Mouse (Mus musculus): ENCODE results near the gene Ckb.
"Not testable (repeated sequence)": the region's sequence is repeated elsewhere in the genome, so short reads cannot be mapped to it uniquely, and the experiment has no call there.

Ckb gene

GRCm38 (mm10) chr12:111668457-111668912 lies 3.7 kb downstream of the Ckb start:
- peak; percentile 91 to 96 for DNase-seq

GRCm38 (mm10) chr12:111667421-111667820 lies 4.7 kb downstream of the Ckb start:
- DNase-seq = no peak

- DNase-seq = no peak
Observed at GRCm38 (mm10) chr12:111666380-111666779, 5.8 kb downstream of the Ckb start.

GRCm38 (mm10) chr12:111665041-111665880 lies 6.9 kb downstream of the Ckb start:
- no peak for DNase-seq

- no peak for DNase-seq
Observed at GRCm38 (mm10) chr12:111664144-111664634, 7.9 kb downstream of the Ckb start.

GRCm38 (mm10) chr12:111663228-111664143 lies 8.7 kb downstream of the Ckb start:
- DNase-seq = no peak

- DNase-seq = not testable (repeated sequence)
Observed at GRCm38 (mm10) chr12:111661554-111661953, 10.6 kb downstream of the Ckb start.

- DNase-seq = no peak
Observed at GRCm38 (mm10) chr12:111660628-111661027, 11.5 kb downstream of the Ckb start.

- DNase-seq = no peak
Observed at GRCm38 (mm10) chr12:111659331-111659730, 12.8 kb downstream of the Ckb start.

- DNase-seq = no peak
Observed at GRCm38 (mm10) chr12:111655695-111656094, 16.4 kb downstream of the Ckb start.

- peak; percentile 42 to 47 for DNase-seq
Observed at GRCm38 (mm10) chr12:111653434-111653833, 18.7 kb downstream of the Ckb start.

- no peak for DNase-seq
Observed at GRCm38 (mm10) chr12:111652953-111653352, 19.2 kb downstream of the Ckb start.

GRCm38 (mm10) chr12:111648061-111648645 lies 24.0 kb downstream of the Ckb start:
- DNase-seq = peak; percentile 48 to 53
